Mouse (Mus musculus): ENCODE measurements around the gene Hsbp1.
"Not testable (repeated sequence)": the region's sequence is repeated elsewhere in the genome, so short reads cannot be mapped to it uniquely, and the experiment has no call there.

Gene Hsbp1

DNA sequence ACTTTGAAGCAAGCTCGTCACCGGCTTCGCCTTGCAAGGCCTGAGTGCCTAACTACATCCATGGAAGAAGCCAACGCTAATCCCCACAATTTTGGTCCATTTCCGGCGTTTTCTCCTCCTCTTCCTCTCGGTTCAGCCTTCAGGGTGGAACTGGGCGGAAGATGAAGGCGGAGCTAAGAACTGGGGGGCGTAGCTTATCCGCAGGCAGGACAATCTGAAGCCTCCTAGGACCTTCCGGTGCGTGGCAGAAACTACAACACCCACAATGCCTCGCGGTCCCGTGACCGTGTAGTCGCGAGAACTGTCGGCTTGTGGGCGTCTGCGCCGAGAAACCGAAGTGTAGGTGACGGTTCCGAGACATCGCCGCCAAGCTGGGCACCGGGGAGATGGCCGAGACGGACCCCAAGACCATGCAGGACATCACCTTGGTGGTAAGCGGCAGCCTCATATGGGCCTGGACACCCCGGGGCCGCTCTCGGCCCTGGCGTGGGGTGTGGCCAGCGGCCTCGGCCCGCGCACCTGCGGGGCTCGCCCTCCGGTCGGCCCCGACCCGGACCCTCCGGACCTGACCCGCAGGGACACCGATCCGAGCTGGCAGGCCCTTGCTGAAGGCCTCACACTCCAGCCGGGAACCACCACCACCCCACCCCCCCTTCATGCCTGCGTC is at the start of gene Hsbp1:
Gene Hsbp1 (plus strand): TSS at position 299 of the 667 bp plus-strand sequence.
- peak; percentile 97 for ATAC-seq (ENCODE audit: insufficient number of reproducible peaks, low FRiP score, low TSS enrichment)

- ATAC-seq (ENCODE audit: insufficient number of reproducible peaks, low FRiP score, low TSS enrichment) = no peak
These were observed 48.8 kb upstream of the Hsbp1 start for GRCm38 (mm10) chr8:119295477-119295876.

DNA sequence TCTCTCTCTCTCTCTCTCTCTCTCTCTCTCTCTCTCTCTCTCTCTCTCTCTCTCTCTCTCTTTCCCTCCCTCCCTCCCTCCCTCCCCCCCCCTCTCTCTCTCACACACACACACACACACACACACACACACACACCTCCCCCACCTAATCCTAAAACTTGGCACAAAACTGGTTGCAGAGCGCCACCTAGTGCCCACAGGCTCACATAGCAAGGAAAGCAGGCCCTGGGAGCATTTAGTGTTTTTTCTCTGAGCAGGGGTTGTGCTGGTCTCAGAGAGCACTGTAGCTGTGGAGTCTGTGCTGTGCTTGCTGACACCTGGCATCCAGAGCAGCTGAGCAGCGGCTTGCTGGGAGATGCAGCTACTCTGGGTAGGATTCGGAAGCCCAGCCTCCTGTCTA is 46.5 kb upstream of the Hsbp1 start:
- 0 out of 2 replicates have a peak, but pooled peaks have one; percentile 36 for ATAC-seq (ENCODE audit: insufficient number of reproducible peaks, low FRiP score, low TSS enrichment)

- ATAC-seq (ENCODE audit: insufficient number of reproducible peaks, low FRiP score, low TSS enrichment) = no peak
These were observed 44.0 kb upstream of the Hsbp1 start for GRCm38 (mm10) chr8:119300335-119300734.

- no peak for ATAC-seq (ENCODE audit: insufficient number of reproducible peaks, low FRiP score, low TSS enrichment)
These were observed 40.1 kb upstream of the Hsbp1 start for GRCm38 (mm10) chr8:119304196-119304595.

DNA sequence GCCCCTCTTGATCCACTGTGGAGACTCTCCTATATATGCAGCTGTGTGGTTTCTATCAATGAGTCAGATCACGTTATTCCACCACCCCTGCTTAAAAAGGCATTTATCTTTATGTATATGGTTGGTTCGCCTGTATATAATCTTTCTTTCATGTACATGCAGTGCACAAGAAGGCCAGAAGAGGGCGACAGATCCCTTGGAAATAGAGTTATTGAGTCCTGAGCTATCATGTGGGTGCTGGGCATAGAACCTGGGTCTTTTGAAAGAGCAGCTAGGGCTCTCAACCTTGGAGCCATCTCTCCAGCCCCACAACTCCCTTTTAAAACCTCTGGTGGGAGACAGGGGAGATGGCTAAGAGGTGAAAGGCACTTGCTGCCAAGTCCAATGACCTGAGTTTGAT is 32.9 kb upstream of the Hsbp1 start:
- ATAC-seq (ENCODE audit: insufficient number of reproducible peaks, low FRiP score, low TSS enrichment) = no peak

DNA sequence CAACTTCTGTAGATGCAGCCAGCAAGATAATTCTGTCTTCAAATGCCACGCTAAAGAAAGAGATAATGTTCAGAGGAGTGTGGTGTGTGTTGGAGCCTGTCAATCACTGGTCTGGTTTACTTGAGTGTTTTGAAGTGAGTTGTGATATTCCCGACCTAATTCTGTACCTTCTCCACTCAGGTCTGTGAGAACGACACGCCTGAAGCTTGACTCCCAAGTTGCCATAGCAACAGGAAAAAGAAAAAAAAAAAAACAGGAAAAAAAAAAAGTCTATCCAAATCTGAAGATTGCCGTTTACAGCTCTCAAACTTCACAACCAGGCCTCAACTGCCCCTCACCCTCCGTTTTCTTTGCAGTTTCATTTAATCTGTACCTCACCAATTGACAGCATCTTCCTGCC is 21.1 kb upstream of the Hsbp1 start:
- no peak for ATAC-seq (ENCODE audit: insufficient number of reproducible peaks, low FRiP score, low TSS enrichment)

- no peak for ATAC-seq (ENCODE audit: insufficient number of reproducible peaks, low FRiP score, low TSS enrichment)
These were observed 4.7 kb upstream of the Hsbp1 start for GRCm38 (mm10) chr8:119339546-119339945.

- no peak for ATAC-seq (ENCODE audit: insufficient number of reproducible peaks, low FRiP score, low TSS enrichment)
These were observed 682 bp upstream of the Hsbp1 start for GRCm38 (mm10) chr8:119343606-119344005.

DNA sequence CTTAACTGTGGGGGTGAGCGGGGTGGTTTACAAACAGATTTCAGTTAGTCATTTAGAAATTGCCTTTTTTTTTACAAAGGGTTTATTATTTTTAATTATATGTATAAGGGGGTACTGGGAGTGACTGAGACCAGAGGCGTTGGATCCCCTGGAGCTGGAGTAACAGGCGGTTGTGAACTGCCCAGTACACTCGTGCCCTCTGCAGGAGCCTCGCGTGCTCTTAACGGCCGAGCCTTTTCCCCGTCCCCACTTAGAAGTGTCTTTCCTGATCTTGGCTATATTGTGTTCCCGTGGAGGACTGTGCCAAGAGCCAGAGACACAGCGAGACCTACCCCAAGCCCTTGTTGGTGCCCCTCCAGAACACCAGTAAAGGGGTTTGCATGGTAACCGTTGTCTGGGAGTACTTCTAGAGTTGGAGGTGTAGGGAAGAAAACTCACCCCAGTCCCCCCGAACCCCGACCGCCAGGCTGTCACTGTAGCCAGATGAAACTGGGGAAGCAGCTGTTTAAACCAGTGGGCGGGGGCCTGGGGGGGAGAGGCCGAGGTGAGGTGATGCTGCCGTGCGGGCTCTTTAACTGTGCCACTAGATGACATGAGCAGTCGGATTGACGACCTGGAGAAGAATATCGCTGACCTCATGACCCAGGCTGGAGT is 868 bp downstream of the Hsbp1 start:
- ATAC-seq (ENCODE audit: insufficient number of reproducible peaks, low FRiP score, low TSS enrichment) = no peak

DNA sequence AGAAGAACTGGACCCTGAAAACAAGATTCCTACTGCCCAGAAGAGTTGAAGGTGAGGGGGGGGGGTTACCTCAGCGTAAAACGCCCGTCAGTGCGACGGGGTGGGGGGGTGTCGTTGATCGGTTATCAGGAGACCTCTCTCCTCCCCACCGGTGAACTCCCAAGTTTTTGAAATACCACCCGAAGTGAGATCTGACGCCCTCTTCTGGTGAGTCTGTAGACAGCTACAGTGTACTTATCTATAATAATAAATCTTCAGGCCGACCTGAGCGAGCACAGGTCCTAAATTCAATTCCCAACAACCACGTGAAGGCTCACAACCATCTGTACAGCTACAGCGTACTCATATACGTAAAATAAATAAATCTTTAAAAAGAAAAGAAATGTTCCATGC is 1.4 kb downstream of the Hsbp1 start:
- ATAC-seq (ENCODE audit: insufficient number of reproducible peaks, low FRiP score, low TSS enrichment) = no peak

- no peak for ATAC-seq (ENCODE audit: insufficient number of reproducible peaks, low FRiP score, low TSS enrichment)
These were observed 7.4 kb downstream of the Hsbp1 start for GRCm38 (mm10) chr8:119351647-119352046.

DNA sequence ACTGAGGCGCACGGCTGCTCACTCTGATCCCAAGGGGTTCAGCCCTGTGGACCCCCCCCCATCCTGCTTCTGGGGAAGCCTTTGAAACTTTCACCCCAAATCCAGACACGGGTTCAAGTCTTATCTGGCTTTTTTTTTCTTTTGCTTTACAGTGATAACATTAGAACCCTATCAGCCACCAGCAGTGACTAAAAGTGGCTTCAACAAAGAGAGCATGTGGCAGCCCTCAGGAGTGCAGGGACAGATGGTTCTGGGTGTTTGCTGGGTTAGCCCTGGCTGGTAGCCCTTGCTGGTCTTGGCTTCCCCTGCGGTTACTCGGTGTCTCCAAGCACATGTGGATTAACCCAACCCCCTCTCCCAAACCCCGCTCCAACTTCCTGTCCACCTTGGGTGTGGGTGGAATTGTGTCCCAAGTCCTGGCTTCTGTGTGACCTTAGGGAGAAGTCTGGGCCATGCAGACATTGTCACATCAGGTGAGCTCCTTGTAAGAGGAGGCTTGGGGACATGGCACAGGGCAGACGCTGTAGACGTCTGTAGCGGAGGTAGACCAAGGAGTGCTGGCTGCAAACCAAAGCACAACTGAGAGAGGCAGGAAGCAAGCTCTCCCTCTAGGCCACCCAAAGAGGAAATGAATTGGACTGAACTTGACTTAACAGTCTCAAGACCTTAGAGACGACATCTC is 8.8 kb downstream of the Hsbp1 start:
- ATAC-seq (ENCODE audit: insufficient number of reproducible peaks, low FRiP score, low TSS enrichment) = 0 out of 2 replicates have a peak, but pooled peaks have one; percentile 26

DNA sequence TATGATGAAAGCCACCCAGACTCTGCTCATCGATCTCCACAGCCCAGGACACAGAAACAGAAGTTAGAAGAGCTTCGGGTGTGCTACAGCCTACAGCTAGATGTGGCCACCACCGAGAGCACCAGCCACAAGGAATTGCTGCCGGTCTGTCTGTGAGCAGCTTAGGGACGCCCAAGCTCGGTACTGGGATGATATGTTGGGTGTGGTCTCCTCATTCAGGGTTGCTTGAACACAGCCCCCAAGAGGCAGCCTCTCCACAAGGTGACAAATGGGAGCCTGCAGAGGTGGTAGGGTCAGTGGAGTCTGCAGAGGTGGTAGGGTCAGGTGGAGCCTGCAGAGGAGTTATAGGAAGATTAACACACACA is 9.4 kb downstream of the Hsbp1 start:
- ATAC-seq (ENCODE audit: insufficient number of reproducible peaks, low FRiP score, low TSS enrichment) = no peak

- ATAC-seq (ENCODE audit: insufficient number of reproducible peaks, low FRiP score, low TSS enrichment) = not testable (repeated sequence)
These were observed 12.3 kb downstream of the Hsbp1 start for GRCm38 (mm10) chr8:119356631-119357030.

GRCm38 (mm10) chr8:119358175-119358574 is 13.9 kb downstream of the Hsbp1 start:
- no peak for ATAC-seq (ENCODE audit: insufficient number of reproducible peaks, low FRiP score, low TSS enrichment)

GRCm38 (mm10) chr8:119358836-119359235 is 14.5 kb downstream of the Hsbp1 start:
- no peak for ATAC-seq (ENCODE audit: insufficient number of reproducible peaks, low FRiP score, low TSS enrichment)

DNA sequence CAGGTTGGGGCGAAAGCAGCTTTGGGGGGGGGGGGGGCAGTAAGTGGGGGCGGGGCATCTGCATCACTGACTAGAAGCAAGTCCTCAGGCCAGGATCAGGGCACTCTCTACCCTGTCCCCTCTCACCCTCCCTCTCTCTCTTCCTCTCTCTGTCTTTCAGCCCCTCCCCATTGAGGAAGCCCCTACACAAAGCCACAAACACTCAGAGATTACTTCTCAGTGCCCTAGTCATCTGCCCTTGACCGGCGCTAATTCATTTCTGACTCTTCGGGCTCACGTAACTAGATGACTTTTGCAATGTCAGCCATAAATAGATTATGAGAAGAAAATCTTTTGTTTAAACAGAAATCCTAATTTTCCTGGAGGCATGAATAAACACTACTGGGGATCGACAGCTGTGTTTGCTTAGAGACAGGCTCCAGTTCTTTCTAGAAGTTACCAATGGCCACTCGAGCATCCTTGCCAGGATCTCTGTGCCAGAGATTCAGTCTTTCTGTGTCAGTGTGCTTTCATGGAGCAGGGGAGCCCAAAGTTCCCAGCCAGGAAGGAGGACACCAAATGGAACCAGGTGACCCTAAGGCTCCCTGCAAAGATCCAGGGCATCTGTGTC is 16.5 kb downstream of the Hsbp1 start:
- no peak for ATAC-seq (ENCODE audit: insufficient number of reproducible peaks, low FRiP score, low TSS enrichment)

DNA sequence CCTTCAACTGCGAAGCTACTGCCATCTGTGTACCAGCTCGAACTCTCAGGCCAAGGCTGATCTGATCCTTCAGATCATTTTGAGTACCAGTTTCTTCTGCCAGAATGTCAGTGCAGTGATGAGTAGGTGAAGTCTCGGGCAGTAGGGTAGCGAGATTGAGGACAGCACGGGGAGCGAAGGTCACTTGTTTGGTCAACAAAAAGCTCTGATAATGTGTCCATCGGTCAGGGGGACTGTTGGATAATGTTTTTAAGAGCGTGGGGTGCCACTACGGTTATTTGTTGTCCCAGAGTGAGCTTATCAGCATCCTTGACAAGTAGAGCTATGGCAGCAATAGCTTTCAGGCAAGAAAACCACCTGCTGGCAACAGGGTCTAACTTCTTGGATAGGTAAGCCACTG is 30.4 kb downstream of the Hsbp1 start:
- ATAC-seq (ENCODE audit: insufficient number of reproducible peaks, low FRiP score, low TSS enrichment) = not testable (repeated sequence)

- ATAC-seq (ENCODE audit: insufficient number of reproducible peaks, low FRiP score, low TSS enrichment) = no peak
These were observed 34.2 kb downstream of the Hsbp1 start for GRCm38 (mm10) chr8:119378476-119378875.

DNA sequence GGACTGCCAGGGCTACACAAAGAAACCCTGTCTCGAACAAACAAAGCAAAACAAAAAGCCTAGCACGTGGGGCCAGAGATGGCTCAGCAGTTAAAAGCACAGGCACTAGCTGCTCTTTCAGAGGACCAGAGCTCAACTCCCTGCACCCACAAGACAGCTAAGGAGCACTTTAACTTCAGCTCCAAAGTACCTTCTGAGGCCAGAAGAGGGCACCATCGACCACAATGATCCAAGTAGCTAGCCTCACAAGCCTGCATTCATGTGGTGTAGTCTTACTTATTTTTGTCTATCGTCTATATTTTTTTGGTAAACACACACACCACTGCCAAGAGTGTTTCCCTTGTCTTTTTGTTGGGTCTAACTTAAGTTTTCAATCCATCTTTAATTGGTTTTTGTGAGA is 36.3 kb downstream of the Hsbp1 start:
- no peak for ATAC-seq (ENCODE audit: insufficient number of reproducible peaks, low FRiP score, low TSS enrichment)

All from cerebellum, adult (tissue).